Mouse (Mus musculus) heart, embryonic 16.5 days (tissue): ENCODE measurements around the gene Ncoa7. TPM values are rescaled to one million over a fixed set of nuclear protein-coding genes. Genes with fewer than 3 reads are reported as not detected.
"Not testable (repeated sequence)": the region's sequence is repeated elsewhere in the genome, so short reads cannot be mapped to it uniquely, and the experiment has no call there.

Experiments used
- ATAC-seq: fragments of 200-750 bp; cut with Nextera tagmentation; replicated peaks from 2 replicates; pipeline ENCODE4 v1.8.0; 2017; ENCODE audit warnings: moderate number of reproducible peaks; ENCODE audit not compliant: insufficient read depth, low FRiP score; ENCODE audit errors: extremely low read depth
- H3K27ac ChIP-seq: fragments of 300-500 bp; sonication (generic); 2 replicates; pipeline ENCODE4 v1.5.1; 2014; ENCODE audit warnings: mild to moderate bottlenecking, low read length, control low read depth, moderate library complexity
- H3K27me3 ChIP-seq: fragments of 300-500 bp; sonication (generic); 2 replicates; pipeline ENCODE4 v1.6.1; 2014; ENCODE audit warnings: low read length, mixed read lengths; ENCODE audit not compliant: control insufficient read depth, insufficient read depth
- H3K36me3 ChIP-seq: fragments of 300-500 bp; sonication (generic); 2 replicates; pipeline ENCODE4 v1.6.1; 2014; ENCODE audit not compliant: control insufficient read depth, insufficient read depth
- H3K4me1 ChIP-seq: fragments of 300-500 bp; sonication (generic); 2 replicates; pipeline ENCODE4 v1.6.1; 2014; ENCODE audit warnings: low read length, mixed read lengths; ENCODE audit not compliant: control insufficient read depth, insufficient read depth
- H3K4me2 ChIP-seq: fragments of 300-500 bp; sonication (generic); 2 replicates; pipeline ENCODE4 v1.6.1; 2014; ENCODE audit warnings: low read depth, mild to moderate bottlenecking, control low read depth, low read length
- H3K4me3 ChIP-seq: fragments of 300-500 bp; sonication (generic); 2 replicates; pipeline ENCODE4 v1.5.1; 2014; ENCODE audit warnings: mild to moderate bottlenecking, control low read depth, low read length
- H3K9ac ChIP-seq: fragments of 300-500 bp; sonication (generic); 2 replicates; pipeline ENCODE4 v1.6.1; 2014; ENCODE audit warnings: low read length, control low read depth
- H3K9me3 ChIP-seq: fragments of 300-500 bp; sonication (generic); replicated peaks from 2 replicates; pipeline ENCODE4 v1.6.1; 2016; ENCODE audit warnings: low read length; ENCODE audit not compliant: control insufficient read depth
- WGBS: fragments of 180-500 bp; shearing (Covaris S2); extraction: QIAGEN DNeasy Blood & Tissue Kit; methylation state at CpG from one replicate; pipeline ENCODE4 v1.1.7; 2014; 5-methylcytosine and 5-hydroxymethylcytosine counted together
- polyA plus RNA-seq: library from polyadenylated mRNA; unstranded; fragments of >200 nt; fragmentation: Nextera tagmentation; extraction: Ambion mirVana; gene quantifications from 2 replicates; pipeline ENCODE4 v1.2.1, GENCODE M21; 2015

Ncoa7 gene
- polyA plus RNA-seq, 1 experiment from 2014 or later = 7.7 TPM

- H3K9me3 ChIP-seq = no peaks in the 10 kb centered on the region
- ATAC-seq = no peak
- H3K9ac ChIP-seq = no peak overlapping the region
- no peak overlapping the region for H3K4me2 ChIP-seq
- no peaks in the 10 kb centered on the region for H3K36me3 ChIP-seq
- H3K27me3 ChIP-seq = no peaks in the 10 kb centered on the region
- H3K27ac ChIP-seq = no peak overlapping the region
- peaks cover 1% of the 10 kb centered on the region; the same call in 1 of the 2 replicates for H3K4me1 ChIP-seq
- H3K4me3 ChIP-seq = no peak overlapping the region
These were observed 173.1 kb downstream of the Ncoa7 start for GRCm38 (mm10) chr10:30629977-30630376.

- no peak for ATAC-seq
- no peak within 1 kb of the TSS for H3K4me2 ChIP-seq
- H3K4me3 ChIP-seq = no peak within 1 kb of the TSS
- H3K27me3 ChIP-seq = no peaks in the 10 kb centered on the region
- 73% methylated on average over 3 of the region's 3 CpGs for WGBS
- no peaks in the 10 kb centered on the region for H3K36me3 ChIP-seq
- H3K9ac ChIP-seq = no peak within 1 kb of the TSS
- peaks cover 2% of the 10 kb centered on the region; the same call in 1 of the 2 replicates for H3K4me1 ChIP-seq
- no peak within 1 kb of the TSS for H3K27ac ChIP-seq
- H3K9me3 ChIP-seq = no peaks in the 10 kb centered on the region
These were observed 173.6 kb downstream of the Ncoa7 start, which contains the start of gene Hint3 for GRCm38 (mm10) chr10:30629513-30629912. Gene Hint3 (minus strand): TSS chr10:30629632.

GRCm38 (mm10) chr10:30628444-30628843 is 174.7 kb downstream of the Ncoa7 start:
- not testable (repeated sequence) for H3K4me3 ChIP-seq, H3K27me3 ChIP-seq, H3K36me3 ChIP-seq, H3K4me2 ChIP-seq, H3K9me3 ChIP-seq, ATAC-seq, H3K27ac ChIP-seq, H3K9ac ChIP-seq, H3K4me1 ChIP-seq
- WGBS = 86% methylated on average over 11 of the region's 11 CpGs

GRCm38 (mm10) chr10:30627548-30627947 is 175.6 kb downstream of the Ncoa7 start:
- H3K4me1 ChIP-seq = peaks cover 7% of the 10 kb centered on the region
- ATAC-seq = no peak
- no peaks in the 10 kb centered on the region for H3K9me3 ChIP-seq
- H3K4me3 ChIP-seq = no peak overlapping the region
- no peak overlapping the region for H3K27ac ChIP-seq
- 36% methylated on average over 1 of the region's 1 CpGs for WGBS
- no peak overlapping the region for H3K9ac ChIP-seq
- no peaks in the 10 kb centered on the region for H3K27me3 ChIP-seq
- H3K36me3 ChIP-seq = no peaks in the 10 kb centered on the region
- H3K4me2 ChIP-seq = no peak overlapping the region

- Histone ChIP-seq H3K4me1 (peaks cover 7% of the 10 kb centered on the region), H3K27ac (0 out of 2 replicates have a peak overlapping the region, but pooled peaks have one; percentile 10), H3K36me3 (no peaks in the 10 kb centered on the region), H3K4me3 (no peak overlapping the region), H3K9me3 (no peaks in the 10 kb centered on the region), H3K27me3 (no peaks in the 10 kb centered on the region), H3K4me2 (no peak overlapping the region), H3K9ac (no peak overlapping the region)
- no peak for ATAC-seq
- WGBS = 55% methylated on average over 5 of the region's 5 CpGs
These were observed 178.7 kb downstream of the Ncoa7 start for GRCm38 (mm10) chr10:30624161-30625019.

GRCm38 (mm10) chr10:30622928-30623327 is 180.2 kb downstream of the Ncoa7 start:
- Histone ChIP-seq H3K9ac (no peak overlapping the region), H3K27me3 (no peaks in the 10 kb centered on the region), H3K4me2 (no peak overlapping the region), H3K9me3 (no peaks in the 10 kb centered on the region), H3K4me1 (peaks cover 8% of the 10 kb centered on the region), H3K36me3 (no peaks in the 10 kb centered on the region), H3K27ac (no peak overlapping the region), H3K4me3 (no peak overlapping the region)
- ATAC-seq = no peak

GRCm38 (mm10) chr10:30618918-30619210 is 184.3 kb downstream of the Ncoa7 start:
- Histone ChIP-seq H3K4me1 (peaks cover 2% of the 10 kb centered on the region; the same call in 1 of the 2 replicates), H3K4me3 (peak overlapping the region; percentile 76), H3K4me2 (peak overlapping the region; percentile 77), H3K27me3 (no peaks in the 10 kb centered on the region), H3K36me3 (no peaks in the 10 kb centered on the region), H3K9ac (peak overlapping the region; percentile 85), H3K9me3 (no peaks in the 10 kb centered on the region), H3K27ac (peak overlapping the region; percentile 99)
- ATAC-seq = no peak
- whole genome bisulfite sequencing = 35% methylated on average over 3 of the region's 3 CpGs

- Histone ChIP-seq H3K9me3 (no peaks in the 10 kb centered on the region), H3K4me2 (peak overlapping the region; percentile 77), H3K4me3 (peak overlapping the region; percentile 76), H3K36me3 (no peaks in the 10 kb centered on the region), H3K4me1 (peaks cover 2% of the 10 kb centered on the region; the same call in 1 of the 2 replicates), H3K9ac (peak overlapping the region; percentile 85), H3K27me3 (no peaks in the 10 kb centered on the region), H3K27ac (peak overlapping the region; percentile 99)
- WGBS = 1% methylated on average over 49 of the region's 49 CpGs
- ATAC-seq = peak; percentile 100
These were observed 184.8 kb downstream of the Ncoa7 start for GRCm38 (mm10) chr10:30618091-30618917.

GRCm38 (mm10) chr10:30613039-30613438 is 190.1 kb downstream of the Ncoa7 start:
- H3K9me3 ChIP-seq = no peaks in the 10 kb centered on the region
- H3K36me3 ChIP-seq = peaks cover 6% of the 10 kb centered on the region; the same call in 1 of the 2 replicates
- no peak overlapping the region for H3K4me2 ChIP-seq
- H3K27me3 ChIP-seq = no peaks in the 10 kb centered on the region
- H3K9ac ChIP-seq = no peak overlapping the region
- 80% methylated on average over 4 of the region's 4 CpGs for WGBS
- H3K27ac ChIP-seq = no peak overlapping the region
- no peak overlapping the region for H3K4me3 ChIP-seq
- ATAC-seq = no peak
- no peaks in the 10 kb centered on the region for H3K4me1 ChIP-seq
